Mouse (Mus musculus): ENCODE measurements around the gene Heca.
A peak's percentile ranks its signal among the peaks of the same experiment; 100 is the strongest.
"Not testable (repeated sequence)": the region's sequence is repeated elsewhere in the genome, so short reads cannot be mapped to it uniquely, and the experiment has no call there.

Heca gene

GRCm38 (mm10) chr10:17947960-17948730, at the start of gene Heca:
Gene Heca (minus strand): TSS chr10:17948067.
- DNase-seq, result peak; percentile 83

- no peak for DNase-seq
These were observed 42.7 kb upstream of the Heca start for GRCm38 (mm10) chr10:17990576-17990975.

GRCm38 (mm10) chr10:17989136-17989535, 41.3 kb upstream of the Heca start:
- DNase-seq, result no peak

GRCm38 (mm10) chr10:17987823-17988423, 40.1 kb upstream of the Heca start:
- DNase-seq, result no peak

- DNase-seq, result peak; percentile 50
These were observed 35.4 kb upstream of the Heca start for GRCm38 (mm10) chr10:17983313-17983712.

- no peak for DNase-seq
These were observed 18.2 kb upstream of the Heca start for GRCm38 (mm10) chr10:17966090-17966489.

- no peak for DNase-seq
These were observed 2.9 kb upstream of the Heca start for GRCm38 (mm10) chr10:17950761-17951160.

- peak; percentile 63 for DNase-seq
These were observed 526 bp downstream of the Heca start for GRCm38 (mm10) chr10:17947175-17947906.

- DNase-seq, result not testable (repeated sequence)
These were observed 1.1 kb downstream of the Heca start for GRCm38 (mm10) chr10:17946799-17947174.

- no peak for DNase-seq
These were observed 1.8 kb downstream of the Heca start for GRCm38 (mm10) chr10:17946046-17946445.

- DNase-seq, result no peak
These were observed 14.2 kb downstream of the Heca start for GRCm38 (mm10) chr10:17933622-17934021.

GRCm38 (mm10) chr10:17932131-17932530, 15.7 kb downstream of the Heca start:
- no peak for DNase-seq

- DNase-seq, result no peak
These were observed 16.7 kb downstream of the Heca start for GRCm38 (mm10) chr10:17931157-17931556.

- no peak for DNase-seq
These were observed 17.3 kb downstream of the Heca start for GRCm38 (mm10) chr10:17930445-17931083.

- no peak for DNase-seq
These were observed 22.7 kb downstream of the Heca start for GRCm38 (mm10) chr10:17925200-17925599.

- no peak for DNase-seq
These were observed 23.7 kb downstream of the Heca start for GRCm38 (mm10) chr10:17924166-17924565.

- no peak for DNase-seq
These were observed 26.5 kb downstream of the Heca start for GRCm38 (mm10) chr10:17921381-17921780.

- DNase-seq, result no peak
These were observed 27.9 kb downstream of the Heca start for GRCm38 (mm10) chr10:17919971-17920370.

- DNase-seq, result no peak
These were observed 28.8 kb downstream of the Heca start for GRCm38 (mm10) chr10:17919032-17919431.

- no peak for DNase-seq
These were observed 39.1 kb downstream of the Heca start for GRCm38 (mm10) chr10:17908731-17909130.

- DNase-seq, result not testable (repeated sequence)
These were observed 41.5 kb downstream of the Heca start for GRCm38 (mm10) chr10:17906405-17906804.

- no peak for DNase-seq
These were observed 44.4 kb downstream of the Heca start for GRCm38 (mm10) chr10:17903449-17903848.

GRCm38 (mm10) chr10:17880724-17881123, 67.1 kb downstream of the Heca start:
- no peak for DNase-seq
